Mouse (Mus musculus) heart, embryonic 13.5 days (tissue): Measurements from ENCODE around the gene Gsg1. TPM values are rescaled to one million over a fixed set of nuclear protein-coding genes. Genes with fewer than 3 reads are reported as not detected.

Experiments
- ATAC-seq: fragments of 200-750 bp; cut with Nextera tagmentation; 2 replicates; pipeline ENCODE4 v1.8.0; 2017; ENCODE audit warnings: moderate TSS enrichment; ENCODE audit not compliant: insufficient number of reproducible peaks, low FRiP score, low TSS enrichment; ENCODE audit errors: extremely low read depth
- H3K27ac ChIP-seq: fragments of 300-500 bp; sonication (generic); replicated peaks from 2 replicates; pipeline ENCODE4 v1.5.1; 2015; ENCODE audit warnings: moderate library complexity, mild to moderate bottlenecking, inconsistent platforms
- H3K27me3 ChIP-seq: fragments of 300-500 bp; sonication (generic); replicated peaks from 2 replicates; pipeline ENCODE4 v1.6.1; 2015; ENCODE audit warnings: mild to moderate bottlenecking, inconsistent platforms
- H3K36me3 ChIP-seq: fragments of 300-500 bp; sonication (generic); 2 replicates; pipeline ENCODE4 v1.6.1; 2015; ENCODE audit warnings: mild to moderate bottlenecking, inconsistent platforms
- H3K4me1 ChIP-seq: fragments of 300-500 bp; sonication (generic); 2 replicates; pipeline ENCODE4 v1.6.1; 2015; ENCODE audit warnings: inconsistent platforms
- H3K4me2 ChIP-seq: fragments of 300-500 bp; sonication (generic); 2 replicates; pipeline ENCODE4 v1.6.1; 2015; ENCODE audit warnings: inconsistent platforms, mild to moderate bottlenecking, moderate library complexity
- H3K4me3 ChIP-seq: fragments of 300-500 bp; sonication (generic); 2 replicates; pipeline ENCODE4 v1.5.1; 2015; ENCODE audit warnings: moderate library complexity, mild to moderate bottlenecking, inconsistent platforms
- H3K9ac ChIP-seq: fragments of 300-500 bp; sonication (generic); 2 replicates; pipeline ENCODE4 v1.6.1; 2015; ENCODE audit warnings: inconsistent platforms, mild to moderate bottlenecking, moderate library complexity
- H3K9me3 ChIP-seq: fragments of 300-500 bp; sonication (generic); 2 replicates; pipeline ENCODE4 v1.6.1; 2016; ENCODE audit warnings: inconsistent platforms
- WGBS: fragments of 180-500 bp; shearing (Covaris S2); methylation state at CpG from one replicate; pipeline ENCODE4 v1.1.7; 2015; ENCODE audit warnings: mixed read lengths; 5-methylcytosine and 5-hydroxymethylcytosine counted together
- polyA plus RNA-seq: library from polyadenylated mRNA; unstranded; fragments of >200 nt; fragmentation: Nextera tagmentation; extraction: Ambion mirVana; gene quantifications from 2 replicates; pipeline ENCODE4 v1.2.1, GENCODE M21; 2015

Gsg1 gene
- polyA plus RNA-seq, 1 experiment from 2014 or later: 0.56 TPM

GRCm38 (mm10) chr6:135260435-135260834, 6.3 kb upstream of the Gsg1 start:
- Histone ChIP-seq H3K27ac (no peak overlapping the region), H3K36me3 (no peaks in the 10 kb centered on the region), H3K4me2 (no peak overlapping the region), H3K9me3 (peaks cover 10% of the 10 kb centered on the region), H3K9ac (no peak overlapping the region), H3K27me3 (no peaks in the 10 kb centered on the region), H3K4me3 (no peak overlapping the region), H3K4me1 (no peaks in the 10 kb centered on the region)
- WGBS: 86% methylated on average over 6 of the region's 6 CpGs
- no peak for ATAC-seq

- Histone ChIP-seq H3K4me3 (peak overlapping the region; percentile 36), H3K36me3 (no peaks in the 10 kb centered on the region), H3K9ac (peak overlapping the region; percentile 58; the same call in 1 of the 2 replicates), H3K4me1 (peaks cover 36% of the 10 kb centered on the region), H3K4me2 (peak overlapping the region; percentile 67), H3K27ac (peak overlapping the region; percentile 70), H3K27me3 (0 out of 2 replicates have a peak, but pooled peaks cover 4% of the 10 kb centered on the region), H3K9me3 (peaks cover 7% of the 10 kb centered on the region)
- ATAC-seq: peak; percentile 25; the same call in 1 of the 2 replicates
- WGBS: 8% methylated on average over 16 of the region's 16 CpGs
Observed at GRCm38 (mm10) chr6:135252728-135253077, 1.4 kb downstream of the Gsg1 start.

GRCm38 (mm10) chr6:135251849-135252727, 2.1 kb downstream of the Gsg1 start:
- peak overlapping the region; percentile 70 for H3K27ac ChIP-seq
- H3K4me2 ChIP-seq: peak overlapping the region; percentile 67
- peaks cover 36% of the 10 kb centered on the region for H3K4me1 ChIP-seq
- H3K9ac ChIP-seq: peak overlapping the region; percentile 58; the same call in 1 of the 2 replicates
- no peaks in the 10 kb centered on the region for H3K36me3 ChIP-seq
- H3K9me3 ChIP-seq: peaks cover 7% of the 10 kb centered on the region
- WGBS: 35% methylated on average over 24 of the region's 24 CpGs
- ATAC-seq: no peak
- peak overlapping the region; percentile 36 for H3K4me3 ChIP-seq
- H3K27me3 ChIP-seq: 0 out of 2 replicates have a peak, but pooled peaks cover 7% of the 10 kb centered on the region

- Histone ChIP-seq H3K27me3 (0 out of 2 replicates have a peak, but pooled peaks cover 7% of the 10 kb centered on the region), H3K36me3 (no peaks in the 10 kb centered on the region), H3K9me3 (peaks cover 7% of the 10 kb centered on the region), H3K4me1 (peaks cover 36% of the 10 kb centered on the region), H3K4me3 (no peak overlapping the region), H3K4me2 (peak overlapping the region; percentile 67; the same call in 1 of the 2 replicates), H3K27ac (peak overlapping the region; percentile 70), H3K9ac (no peak overlapping the region)
- WGBS: 61% methylated on average over 19 of the region's 19 CpGs
- no peak for ATAC-seq
Observed at GRCm38 (mm10) chr6:135250926-135251699, 3.0 kb downstream of the Gsg1 start.

- no peak overlapping the region for H3K9ac ChIP-seq
- 0 out of 2 replicates have a peak, but pooled peaks cover 7% of the 10 kb centered on the region for H3K27me3 ChIP-seq
- peak overlapping the region; percentile 39 for H3K4me2 ChIP-seq
- H3K9me3 ChIP-seq: no peaks in the 10 kb centered on the region
- WGBS: 40% methylated on average over 19 of the region's 19 CpGs
- H3K36me3 ChIP-seq: no peaks in the 10 kb centered on the region
- no peak for ATAC-seq
- peak overlapping the region; percentile 62 for H3K27ac ChIP-seq
- H3K4me3 ChIP-seq: no peak overlapping the region
- H3K4me1 ChIP-seq: peaks cover 40% of the 10 kb centered on the region
Observed at GRCm38 (mm10) chr6:135249846-135250531, 4.2 kb downstream of the Gsg1 start.

GRCm38 (mm10) chr6:135247861-135248260, 6.3 kb downstream of the Gsg1 start:
- WGBS: 43% methylated on average over 6 of the region's 6 CpGs
- Histone ChIP-seq H3K4me1 (peaks cover 38% of the 10 kb centered on the region), H3K27me3 (peaks cover 12% of the 10 kb centered on the region), H3K4me3 (no peak overlapping the region), H3K9me3 (no peaks in the 10 kb centered on the region), H3K4me2 (no peak overlapping the region), H3K27ac (no peak overlapping the region), H3K9ac (no peak overlapping the region), H3K36me3 (no peaks in the 10 kb centered on the region)
- no peak for ATAC-seq

GRCm38 (mm10) chr6:135245586-135245985, 8.6 kb downstream of the Gsg1 start:
- Histone ChIP-seq H3K9me3 (no peaks in the 10 kb centered on the region), H3K27me3 (peaks cover 12% of the 10 kb centered on the region), H3K9ac (no peak overlapping the region), H3K27ac (no peak overlapping the region), H3K4me1 (peaks cover 31% of the 10 kb centered on the region), H3K4me2 (no peak overlapping the region), H3K4me3 (no peak overlapping the region), H3K36me3 (no peaks in the 10 kb centered on the region)
- ATAC-seq: no peak
- 65% methylated on average over 8 of the region's 8 CpGs for WGBS

- no peak overlapping the region for H3K4me2 ChIP-seq
- H3K9ac ChIP-seq: no peak overlapping the region
- peaks cover 10% of the 10 kb centered on the region for H3K27me3 ChIP-seq
- H3K4me1 ChIP-seq: peaks cover 28% of the 10 kb centered on the region
- H3K4me3 ChIP-seq: no peak overlapping the region
- no peaks in the 10 kb centered on the region for H3K9me3 ChIP-seq
- no peak for ATAC-seq
- H3K36me3 ChIP-seq: no peaks in the 10 kb centered on the region
- H3K27ac ChIP-seq: no peak overlapping the region
- 87% methylated on average over 8 of the region's 8 CpGs for WGBS
Observed at GRCm38 (mm10) chr6:135240361-135240760, 13.8 kb downstream of the Gsg1 start.

GRCm38 (mm10) chr6:135238211-135238610, 15.9 kb downstream of the Gsg1 start:
- Histone ChIP-seq H3K4me3 (no peak overlapping the region), H3K36me3 (peaks cover 19% of the 10 kb centered on the region), H3K9me3 (no peaks in the 10 kb centered on the region), H3K9ac (no peak overlapping the region), H3K4me1 (peaks cover 28% of the 10 kb centered on the region), H3K27me3 (peaks cover 5% of the 10 kb centered on the region; the same call in 1 of the 2 replicates), H3K27ac (no peak overlapping the region), H3K4me2 (no peak overlapping the region)
- ATAC-seq: no peak
- 44% methylated on average over 4 of the region's 4 CpGs for WGBS

GRCm38 (mm10) chr6:135237326-135237725, 16.8 kb downstream of the Gsg1 start:
- Histone ChIP-seq H3K27ac (no peak overlapping the region), H3K36me3 (peaks cover 21% of the 10 kb centered on the region), H3K27me3 (peaks cover 5% of the 10 kb centered on the region; the same call in 1 of the 2 replicates), H3K9me3 (no peaks in the 10 kb centered on the region), H3K9ac (no peak overlapping the region), H3K4me3 (no peak overlapping the region), H3K4me2 (no peak overlapping the region), H3K4me1 (peaks cover 28% of the 10 kb centered on the region)
- WGBS: 38% methylated on average over 14 of the region's 14 CpGs
- ATAC-seq: no peak

- Histone ChIP-seq H3K4me3 (no peak overlapping the region), H3K27me3 (peaks cover 5% of the 10 kb centered on the region; the same call in 1 of the 2 replicates), H3K9ac (no peak overlapping the region), H3K4me2 (no peak overlapping the region), H3K9me3 (no peaks in the 10 kb centered on the region), H3K27ac (no peak overlapping the region), H3K36me3 (peaks cover 23% of the 10 kb centered on the region), H3K4me1 (peaks cover 23% of the 10 kb centered on the region)
- 85% methylated on average over 3 of the region's 3 CpGs for WGBS
- ATAC-seq: no peak
Observed at GRCm38 (mm10) chr6:135236576-135236975, 17.6 kb downstream of the Gsg1 start.
